Mouse (Mus musculus): Measurements from ENCODE around the gene Zfp882.
"Not testable (repeated sequence)": the region's sequence is repeated elsewhere in the genome, so short reads cannot be mapped to it uniquely, and the experiment has no call there.

Gene Zfp882

DNA sequence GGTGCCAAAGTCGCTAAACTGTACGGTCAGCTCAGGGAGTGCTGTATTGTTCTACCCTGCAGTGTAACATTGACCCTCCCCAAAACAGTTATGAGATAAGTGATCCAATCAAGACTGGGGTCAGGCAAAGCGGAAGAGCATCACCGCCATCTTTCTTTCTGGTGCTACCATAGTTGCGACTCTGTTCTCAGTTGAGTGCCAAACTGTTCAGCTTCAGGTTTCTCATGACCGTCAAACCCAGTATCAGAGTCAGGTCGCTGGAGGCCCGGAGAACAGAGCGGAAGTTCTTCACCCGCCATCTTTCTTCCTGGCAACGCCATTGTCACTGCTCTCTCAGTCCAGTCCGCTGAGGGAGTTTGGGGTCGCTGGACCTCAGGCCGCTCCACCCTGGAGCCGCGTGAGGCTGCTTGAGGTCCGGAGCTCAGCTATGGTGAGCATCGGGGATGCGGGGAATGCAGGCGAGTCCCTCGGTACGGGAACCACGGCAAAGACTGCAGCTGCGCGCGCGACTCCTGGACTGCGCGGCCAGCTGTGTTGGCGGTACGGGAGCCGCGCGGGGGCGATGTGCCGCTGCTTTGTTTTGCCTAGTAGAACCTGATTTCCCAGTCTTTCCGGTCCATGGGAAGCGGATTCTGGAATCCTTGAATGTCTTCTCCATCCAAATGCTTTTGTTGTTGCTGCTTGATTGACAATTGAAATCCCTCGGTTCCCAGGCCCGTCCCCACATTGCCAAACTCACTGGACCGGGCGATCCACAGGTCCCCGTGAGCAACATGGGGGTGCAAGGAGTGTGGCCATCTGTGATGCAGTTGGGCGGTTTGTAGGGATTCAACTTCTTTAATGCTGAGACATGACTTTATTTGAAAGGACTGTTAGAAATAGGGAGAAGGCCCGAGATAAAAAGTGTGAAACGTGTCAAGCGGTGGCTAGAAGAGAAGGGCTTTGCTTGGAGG, at the start of gene Zfp882, which contains the start of gene Zfp617:
Gene Zfp882 (plus strand): TSS at position 300 of the 953 bp plus-strand sequence.
Gene Zfp617 (plus strand): TSS at position 327 of the 953 bp plus-strand sequence.
- DNase-seq = peak; percentile 90 to 91

DNA sequence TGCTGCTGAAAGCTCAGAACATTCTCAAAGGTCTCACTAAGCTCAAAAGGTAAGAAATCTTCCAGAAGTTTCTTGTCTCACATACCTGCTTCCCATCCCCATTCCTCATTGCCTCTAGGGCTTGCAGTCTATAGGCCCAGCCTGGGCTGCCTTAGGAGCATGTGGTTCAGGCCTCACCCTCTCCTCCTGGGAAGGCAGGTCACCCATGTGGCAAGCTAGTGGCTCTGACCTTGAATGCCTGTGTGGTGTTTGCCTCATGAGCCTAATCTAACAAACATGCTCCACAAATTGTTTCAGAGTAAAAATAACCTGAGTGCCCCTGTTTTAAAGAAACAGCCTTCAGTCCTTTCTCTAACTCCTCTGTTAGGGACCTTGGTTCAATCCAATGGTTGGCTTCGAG, 46.9 kb upstream of the Zfp882 start:
- not testable (repeated sequence) for DNase-seq

DNA sequence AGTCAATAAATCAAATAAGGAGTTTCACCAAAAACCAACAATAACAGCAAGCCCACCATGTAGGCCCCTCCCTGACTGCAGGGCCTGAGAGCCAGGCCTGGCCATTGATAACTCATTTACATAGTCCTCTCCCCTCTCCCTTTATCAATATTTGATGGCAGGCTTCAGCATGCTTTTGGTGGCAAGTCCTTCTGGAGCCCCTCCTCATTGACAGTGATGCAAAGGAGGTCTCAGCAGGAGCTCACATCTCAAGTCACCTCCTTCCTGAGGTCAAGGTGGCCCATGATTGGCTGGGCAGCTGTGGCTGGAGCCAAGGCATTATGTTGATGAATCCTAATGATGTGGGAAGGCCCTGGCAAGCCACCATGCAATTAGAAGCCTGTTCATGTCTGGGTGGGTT, 46.4 kb upstream of the Zfp882 start:
- DNase-seq = not testable (repeated sequence)

DNA sequence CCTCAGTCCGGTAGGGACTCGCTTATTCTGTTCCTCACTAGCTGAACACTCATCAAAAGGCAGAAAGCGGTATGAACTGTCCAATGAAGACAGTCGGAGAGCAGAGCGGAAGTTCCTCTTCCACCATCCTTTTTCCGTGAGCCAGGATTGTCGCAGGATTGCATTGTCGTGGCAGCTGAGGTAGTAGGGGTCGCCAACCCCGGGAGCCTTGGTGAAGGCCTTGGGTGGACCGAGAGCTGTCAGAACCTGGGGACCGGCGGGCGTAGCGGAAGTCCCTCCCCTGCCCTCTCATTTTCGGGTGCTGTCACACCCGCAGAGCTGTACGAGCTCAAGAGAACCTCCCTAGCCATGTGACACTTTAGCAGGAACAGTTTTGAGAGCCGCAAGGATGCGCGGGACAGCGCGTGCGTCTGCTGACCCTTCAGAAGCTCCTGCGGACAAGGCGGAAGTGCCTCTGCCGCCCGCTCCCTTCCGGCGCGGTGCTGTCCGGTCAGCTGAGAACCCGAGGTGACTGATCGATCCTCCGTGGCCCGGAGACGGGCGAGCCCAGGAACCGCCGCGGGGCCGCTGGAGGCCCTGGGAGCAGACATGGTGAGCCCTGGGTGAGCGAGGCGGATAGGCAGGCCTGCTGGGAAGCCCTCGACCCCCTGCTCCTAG, 26.7 kb upstream of the Zfp882 start, which contains the start of gene Zfp709:
Gene Zfp709 (plus strand): TSS at position 402 of the 657 bp plus-strand sequence.
- peak; percentile 75 to 76 for DNase-seq

DNA sequence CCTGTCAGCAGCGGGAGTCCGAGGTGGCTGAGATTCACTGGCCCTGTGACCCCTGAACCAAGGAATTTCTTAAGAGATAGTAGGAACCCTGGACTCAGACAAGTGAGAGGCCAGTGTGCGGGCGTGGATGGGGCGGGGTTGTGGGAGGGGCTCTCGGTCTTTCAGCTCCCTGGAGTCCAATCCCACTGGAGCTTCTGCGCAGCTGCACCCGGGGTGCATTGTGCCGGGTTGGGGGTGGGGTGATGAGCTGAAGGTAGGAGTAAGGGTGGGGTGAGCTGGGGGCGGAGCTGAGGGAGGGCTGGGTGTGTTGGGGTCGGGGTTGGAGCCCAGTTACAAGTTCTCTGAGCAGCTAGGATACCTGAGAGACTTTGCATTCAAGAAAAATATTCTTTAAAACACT, 7.7 kb upstream of the Zfp882 start:
- not testable (repeated sequence) for DNase-seq

DNA sequence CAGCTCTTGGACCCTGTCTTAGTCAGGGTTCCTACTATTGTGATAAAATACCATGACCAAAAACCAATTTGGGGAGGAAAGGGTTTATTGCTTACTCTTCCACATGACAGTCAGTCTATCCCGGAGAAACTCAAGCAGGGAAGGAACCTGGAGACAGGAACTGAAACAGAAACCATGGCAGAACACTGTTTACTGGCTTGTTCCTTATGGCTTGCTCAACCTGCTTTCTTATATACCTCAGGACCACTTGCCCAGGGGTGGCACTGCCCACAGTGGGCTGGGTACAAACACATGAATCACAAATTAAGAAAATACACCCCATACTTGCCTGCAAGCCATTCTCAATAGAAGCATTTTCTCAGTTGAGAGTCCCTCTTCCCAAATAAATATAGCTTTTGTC, 5.3 kb upstream of the Zfp882 start:
- DNase-seq = not testable (repeated sequence)

DNA sequence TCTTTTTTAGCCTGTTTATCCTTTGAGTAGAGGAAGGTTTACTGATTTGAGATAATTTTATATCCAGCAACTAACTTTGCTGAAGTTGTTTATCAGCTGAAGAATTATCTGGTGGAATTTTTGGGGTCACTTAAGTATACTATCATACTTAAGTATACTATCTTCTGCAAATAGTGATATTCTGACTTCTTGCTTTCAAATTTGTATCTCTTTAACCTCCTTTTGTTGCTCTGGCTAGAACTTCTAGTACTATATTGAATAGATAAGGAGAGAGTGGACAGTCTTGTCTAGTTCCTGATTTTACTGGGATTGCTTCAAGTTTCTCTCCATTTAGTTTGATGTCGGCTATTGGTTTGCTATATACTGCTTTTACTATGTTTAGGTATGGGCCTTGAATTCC, 1.6 kb upstream of the Zfp882 start:
- no peak for DNase-seq

DNA sequence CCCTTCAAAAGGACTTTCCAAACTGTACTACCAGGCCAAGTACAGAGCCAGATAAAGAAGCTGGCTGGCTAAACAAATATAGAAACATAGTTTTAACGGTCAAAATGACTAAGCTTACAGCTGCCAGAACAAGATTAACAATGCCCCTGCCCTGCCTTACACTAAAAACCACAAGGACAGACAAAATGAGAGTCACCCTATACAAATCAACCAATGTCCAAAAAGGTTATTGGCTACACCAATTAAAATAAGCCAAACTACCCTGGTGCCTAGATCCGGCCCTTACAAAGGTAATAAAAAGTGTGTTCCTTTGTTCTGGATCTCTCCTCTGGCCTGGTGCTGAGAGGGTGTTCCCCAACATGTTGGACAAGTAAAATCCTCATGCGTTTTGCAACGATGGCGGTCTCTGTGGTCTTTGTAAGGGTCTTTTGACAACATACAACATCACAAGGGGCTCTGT, 580 bp upstream of the Zfp882 start:
- DNase-seq = no peak

DNA sequence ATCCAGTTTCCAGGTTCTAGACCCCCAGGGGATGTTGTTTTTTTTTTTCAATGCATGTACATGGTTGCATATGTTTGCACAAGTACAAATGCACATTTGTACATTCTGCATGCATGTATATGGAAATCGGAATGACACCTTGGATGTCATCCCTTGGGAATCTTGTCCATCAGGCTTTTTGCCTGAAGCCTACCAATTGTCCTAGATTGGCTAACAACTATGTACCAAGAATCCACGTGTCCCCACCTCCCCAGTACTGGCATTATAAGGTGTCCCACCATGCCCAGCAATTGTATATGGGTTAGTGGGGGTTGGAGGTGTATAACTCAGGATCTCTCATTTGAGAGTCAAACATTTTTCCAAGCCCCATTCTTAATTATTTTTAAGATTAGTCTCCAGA, 3.9 kb downstream of the Zfp882 start:
- DNase-seq = no peak

DNA sequence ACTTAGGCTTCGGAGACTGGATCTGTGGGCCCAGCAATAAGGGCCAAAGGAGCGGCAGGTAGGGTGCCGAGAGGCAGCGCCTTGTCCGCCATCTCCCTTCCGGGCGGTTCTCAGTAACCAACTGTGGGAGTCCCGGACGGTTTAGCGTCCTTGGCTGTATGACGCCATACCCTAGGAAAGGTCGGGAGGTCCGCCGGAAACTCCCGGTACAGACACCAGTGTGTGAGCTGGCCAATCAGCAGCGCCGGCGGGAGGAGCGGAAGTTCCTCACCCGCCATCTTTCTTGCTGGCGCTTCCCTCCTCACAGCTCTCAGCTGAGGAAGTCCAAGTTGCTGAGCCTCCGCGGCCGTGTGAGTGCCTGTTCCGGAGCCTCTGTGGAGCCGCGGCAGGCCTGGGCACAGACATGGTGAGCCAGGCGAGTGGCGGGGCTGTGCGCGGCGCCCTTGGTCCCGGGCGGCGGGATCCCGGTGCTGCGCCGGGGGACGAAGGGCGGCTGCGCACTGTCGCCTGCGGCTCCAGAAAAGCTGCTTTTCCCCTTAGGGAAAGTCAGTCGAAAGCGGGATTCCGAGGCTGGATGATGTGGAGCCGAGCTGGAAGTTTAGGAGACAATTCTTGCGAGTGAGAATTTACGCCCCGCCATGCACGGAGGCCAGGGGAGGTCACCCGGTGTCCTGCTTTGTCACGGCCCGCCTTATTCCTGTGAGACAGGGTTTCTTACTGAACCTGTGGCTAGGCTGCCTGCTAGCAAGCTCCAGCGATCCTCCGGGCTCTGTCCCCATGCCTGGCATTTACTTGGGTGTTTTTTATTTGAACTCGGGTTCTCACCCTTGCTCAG, 14.4 kb downstream of the Zfp882 start:
- DNase-seq = peak; percentile 93 to 98

DNA sequence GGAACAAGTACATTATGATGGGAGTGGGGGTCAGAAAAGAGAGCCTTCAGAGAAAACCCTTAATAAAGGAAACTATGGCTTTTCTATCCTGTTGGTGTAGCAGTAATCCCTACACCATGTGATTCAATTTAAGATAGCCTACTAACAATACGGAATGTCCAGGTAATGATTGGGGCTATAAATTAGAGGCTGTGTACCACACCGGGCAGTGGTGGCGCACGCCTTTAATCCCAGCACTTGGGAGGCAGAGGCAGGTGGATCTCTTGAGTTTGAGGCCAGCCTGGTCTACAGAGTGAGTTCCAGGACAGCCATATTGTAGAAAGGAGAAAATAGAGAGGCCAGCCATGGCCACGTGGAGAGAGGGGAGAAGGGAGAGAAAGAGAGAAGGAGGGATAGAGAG, 17.4 kb downstream of the Zfp882 start:
- DNase-seq = no peak

DNA sequence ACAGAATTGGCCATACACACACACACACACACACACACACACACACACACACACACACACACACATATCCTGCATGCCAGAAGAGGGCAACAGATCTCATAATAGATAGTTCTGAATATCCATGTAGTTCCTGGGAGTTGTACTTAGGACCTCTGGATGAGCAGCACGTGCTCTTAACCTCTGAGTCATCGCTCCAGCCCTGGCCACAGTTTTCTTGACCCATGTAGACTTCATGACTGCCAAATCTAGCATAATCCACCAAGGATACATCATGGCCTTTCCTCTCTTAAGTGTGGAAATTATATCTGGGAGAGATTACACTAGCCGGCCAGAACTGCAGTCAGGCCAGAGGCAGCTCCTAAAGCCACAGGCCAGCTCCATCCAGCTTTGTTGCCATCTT, 18.1 kb downstream of the Zfp882 start:
- no peak for DNase-seq

DNA sequence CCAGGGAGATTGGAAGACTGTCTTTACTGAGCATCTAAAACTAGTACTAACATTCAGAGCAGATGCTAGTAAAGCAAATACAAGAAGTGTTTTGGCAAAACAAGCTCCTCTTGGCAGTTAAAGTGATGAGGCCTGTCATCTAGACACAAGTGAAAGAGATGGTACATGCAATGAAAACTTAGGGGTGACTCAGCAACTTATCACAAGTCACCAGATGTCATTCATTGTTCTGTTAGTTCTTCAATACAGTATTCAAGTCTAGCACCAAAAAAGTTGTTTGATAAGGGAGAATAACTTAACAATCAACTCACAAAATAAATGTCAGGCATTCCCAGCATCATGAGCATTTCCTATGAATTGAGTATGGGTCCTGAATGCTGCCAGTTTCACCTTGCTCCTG, 19.4 kb downstream of the Zfp882 start:
- no peak for DNase-seq

DNA sequence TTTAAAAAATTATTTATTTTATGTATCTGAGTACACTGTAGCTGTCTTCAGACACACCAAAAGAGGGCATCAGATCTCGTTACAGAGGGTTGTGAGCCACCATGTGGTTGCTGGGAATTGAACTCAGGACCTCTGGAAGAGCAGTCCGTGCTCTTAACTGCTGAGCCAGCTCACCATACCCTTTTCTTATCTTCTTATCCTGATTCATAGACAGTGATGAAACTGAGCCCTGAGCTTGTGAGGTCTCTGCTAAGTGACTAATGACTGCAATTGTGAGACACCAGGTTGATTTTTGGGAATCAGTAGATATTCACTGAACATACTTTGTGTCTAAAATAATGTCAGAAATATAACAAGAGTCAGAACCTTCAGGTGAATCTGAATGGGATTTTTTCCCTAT, 29.6 kb downstream of the Zfp882 start:
- not testable (repeated sequence) for DNase-seq

DNA sequence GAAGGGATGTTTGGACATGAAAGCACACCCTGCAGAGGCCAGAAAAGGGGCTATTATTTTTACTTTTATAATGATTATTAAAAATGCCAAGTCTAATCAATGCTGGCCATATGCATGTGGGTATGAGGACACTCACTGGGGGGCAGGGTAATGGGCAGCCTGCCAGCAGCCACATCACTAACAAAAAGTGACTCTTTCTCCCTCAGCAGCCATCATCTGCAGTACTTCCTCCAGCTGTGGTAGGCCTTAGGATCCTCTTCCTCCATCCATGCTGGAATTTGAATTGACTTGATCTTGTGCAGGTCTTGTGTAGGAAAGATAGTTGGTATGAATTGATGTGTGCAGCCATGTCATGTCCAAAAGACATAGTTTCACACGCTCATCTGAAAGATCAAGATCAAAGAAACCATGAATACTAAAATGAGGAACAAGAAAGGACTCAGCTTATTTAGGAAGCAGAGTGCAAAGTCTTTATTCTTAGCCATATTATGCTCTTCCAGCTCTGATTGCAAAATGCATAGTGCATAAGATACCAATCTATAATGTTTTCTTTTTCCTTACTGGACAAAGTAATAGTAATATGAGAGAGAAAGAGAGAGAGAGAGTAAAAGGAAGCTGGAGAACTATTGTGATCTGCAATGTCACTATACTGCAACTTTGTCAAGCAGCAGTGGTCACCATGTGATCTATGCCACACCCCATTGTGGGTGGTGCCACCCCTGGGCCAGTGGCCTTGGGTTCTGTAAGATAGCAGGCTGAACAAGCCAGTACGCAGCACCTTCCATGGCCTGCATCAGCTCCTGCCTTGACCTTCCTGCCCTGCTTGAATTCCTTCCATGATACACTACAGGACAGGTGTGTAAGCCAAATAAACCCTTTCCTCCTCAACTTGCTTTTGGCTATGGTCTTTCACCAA, 32.1 kb downstream of the Zfp882 start:
- DNase-seq = no peak

DNA sequence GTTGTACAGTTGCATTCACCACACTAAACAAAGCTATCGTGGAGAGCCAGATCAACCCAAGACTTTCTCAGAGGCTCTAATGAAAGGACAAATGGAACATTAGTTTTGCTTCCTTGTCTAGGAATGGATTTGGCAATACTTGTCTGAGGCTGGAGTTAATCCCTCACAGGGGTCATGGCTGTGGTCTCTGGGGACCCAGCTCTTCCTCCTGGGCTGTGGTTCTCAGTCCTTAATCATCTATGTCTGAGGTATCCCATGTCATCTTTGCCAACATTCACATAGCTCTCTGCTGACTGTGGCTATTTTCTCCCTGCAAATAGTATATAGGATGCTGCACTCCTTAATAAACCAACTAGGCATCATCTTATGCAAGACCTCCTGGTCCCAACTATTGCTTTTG, 33.4 kb downstream of the Zfp882 start:
- DNase-seq = no peak

DNA sequence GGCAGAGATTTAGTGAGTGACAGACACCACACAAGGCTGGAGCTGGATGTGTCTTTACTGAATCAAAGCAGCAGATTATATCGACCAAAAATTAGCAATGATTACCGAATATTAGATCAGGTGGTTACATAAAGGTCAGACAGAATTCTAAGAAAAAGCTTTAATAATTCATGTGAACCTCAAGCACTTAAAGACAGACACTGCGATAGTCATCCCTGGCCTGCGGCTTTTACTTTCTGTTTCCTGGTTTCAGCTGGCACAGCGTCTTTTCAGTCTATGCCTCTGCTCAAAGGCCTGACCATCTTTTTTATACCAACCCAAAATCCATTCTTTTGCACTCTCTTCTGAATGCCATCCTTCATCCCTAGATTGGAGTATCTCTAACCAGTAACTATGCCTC, 40.2 kb downstream of the Zfp882 start:
- DNase-seq = no peak

DNA sequence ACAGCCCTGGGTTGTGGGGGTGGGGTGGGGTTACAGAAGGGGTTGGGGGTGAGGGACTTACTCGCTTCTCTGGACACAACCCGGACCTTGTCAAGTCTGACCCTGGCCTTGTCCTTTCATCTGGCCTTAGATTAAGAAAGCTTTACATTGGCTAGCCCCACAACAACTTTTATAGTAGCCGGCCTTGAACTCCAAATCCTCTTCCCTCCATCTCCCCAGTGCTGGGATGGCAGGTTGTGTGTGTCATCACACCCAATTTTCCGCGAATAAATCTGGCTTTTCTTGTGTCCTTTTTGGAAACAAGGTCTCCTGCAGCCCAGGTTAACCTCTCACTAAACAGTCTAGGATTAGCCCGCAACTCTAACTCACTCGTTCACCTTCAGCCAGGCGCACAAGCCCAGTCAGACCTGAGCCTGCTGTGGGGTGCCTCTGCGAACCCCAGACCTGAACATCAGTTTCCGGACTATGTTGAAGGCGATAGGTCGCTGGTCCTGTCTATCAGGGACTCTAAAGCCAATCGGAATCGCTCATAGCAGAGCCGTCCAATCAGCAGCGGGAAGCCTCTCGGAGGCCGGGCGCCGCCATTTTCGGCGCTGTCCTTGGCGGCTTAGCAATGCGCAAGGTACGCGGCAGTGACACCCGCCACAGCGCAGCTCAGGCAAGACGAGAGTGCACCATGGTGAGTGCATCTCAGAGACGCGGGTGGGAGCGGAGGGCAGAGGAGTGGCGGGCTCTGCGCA, 42.2 kb downstream of the Zfp882 start, which contains the start of gene Zfp961:
Gene Zfp961 (plus strand): TSS at position 557 of the 740 bp plus-strand sequence.
- DNase-seq = peak; percentile 98 to 99

DNA sequence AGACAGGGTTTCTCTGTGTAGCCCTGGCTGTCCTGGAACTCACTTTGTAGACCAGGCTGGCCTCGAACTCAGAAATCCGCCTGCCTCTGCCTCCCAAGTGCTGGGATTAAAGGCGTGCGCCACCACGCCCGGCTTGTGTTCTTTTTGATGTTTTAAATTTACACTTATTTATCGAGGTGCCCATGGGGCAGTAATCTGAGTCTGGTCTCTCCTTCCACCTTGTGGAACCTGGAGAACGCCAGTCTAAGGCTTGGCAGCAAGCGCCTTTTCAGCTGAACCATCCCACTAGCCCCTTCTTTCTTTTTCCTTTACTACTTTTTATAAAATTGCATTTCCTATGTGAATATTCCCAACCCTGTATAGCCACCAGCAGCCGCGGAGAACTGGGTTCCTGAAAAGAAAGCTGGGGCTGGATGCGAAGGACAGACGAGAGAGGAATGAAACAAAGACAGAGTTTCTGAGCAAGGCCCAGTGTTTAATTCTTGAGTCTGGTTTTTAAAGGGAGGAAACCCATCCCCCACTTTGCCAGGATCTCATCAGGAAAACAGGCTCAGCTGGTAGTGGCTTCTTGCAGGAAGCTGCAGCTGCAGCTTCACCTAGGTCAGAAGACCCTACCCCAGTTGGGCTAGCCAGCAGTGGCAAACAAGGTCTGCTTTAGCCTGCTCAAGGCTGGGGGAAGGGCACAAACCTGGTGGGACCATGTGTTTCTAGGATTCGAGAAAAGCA, 43.2 kb downstream of the Zfp882 start:
- peak; percentile 7 to 25 for DNase-seq

DNA sequence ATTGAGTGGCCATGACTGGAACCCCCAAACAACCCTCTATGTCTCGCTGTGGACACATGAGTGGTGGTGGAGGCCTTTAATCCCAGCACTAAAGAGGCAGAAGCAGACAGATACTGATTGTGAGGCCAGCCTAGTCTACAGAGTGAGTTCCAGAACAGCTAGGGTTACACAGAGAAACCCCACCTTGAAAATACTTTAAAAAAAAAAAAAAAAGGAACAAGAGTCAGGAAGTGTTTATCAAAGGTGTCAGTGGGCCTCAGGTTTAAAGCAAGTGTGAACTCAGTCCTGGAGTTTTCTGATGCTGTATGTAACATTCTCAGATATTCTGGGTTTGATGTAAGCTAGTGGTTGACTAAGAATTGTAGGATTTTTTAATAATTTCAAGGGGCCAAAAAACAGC, 44.1 kb downstream of the Zfp882 start:
- no peak for DNase-seq
